Mouse (Mus musculus): ENCODE results near the gene Sugt1. TPM values are rescaled to one million over a fixed set of nuclear protein-coding genes. Genes with fewer than 3 reads are reported as not detected.

Gene Sugt1
- polyA plus RNA-seq, 1 experiment from 2014 or later: 122 TPM

GRCm38 (mm10) chr14:79608286-79608685 lies 20.8 kb downstream of the Sugt1 start:
- Histone ChIP-seq H3K9ac (no peak overlapping the region), H3K27ac (no peak overlapping the region), H3K4me1 (no peaks in the 10 kb centered on the region), H3K36me3 (peaks cover 90% of the 10 kb centered on the region), H3K4me3 (replicated peaks) (no peak overlapping the region), H3K9me3 (replicated peaks) (no peaks in the 10 kb centered on the region), H3K27me3 (no peaks in the 10 kb centered on the region), H3K4me2 (no peak overlapping the region)
- WGBS: 91% methylated on average over 6 of the region's 6 CpGs
- ATAC-seq (replicated peaks; ENCODE audit: low FRiP score): no peak

GRCm38 (mm10) chr14:79617121-79617828 lies 29.8 kb downstream of the Sugt1 start:
- ATAC-seq (replicated peaks; ENCODE audit: low FRiP score): 0 out of 2 replicates have a peak, but pooled peaks have one; percentile 58
- WGBS: 89% methylated on average over 8 of the region's 8 CpGs
- no peak overlapping the region for H3K4me2 ChIP-seq
- no peaks in the 10 kb centered on the region for H3K9me3 ChIP-seq (replicated peaks)
- no peaks in the 10 kb centered on the region for H3K27me3 ChIP-seq
- 0 out of 2 replicates have a peak, but pooled peaks cover 3% of the 10 kb centered on the region for H3K4me1 ChIP-seq
- peaks cover 66% of the 10 kb centered on the region for H3K36me3 ChIP-seq
- no peak overlapping the region for H3K4me3 ChIP-seq (replicated peaks)
- H3K27ac ChIP-seq: no peak overlapping the region
- no peak overlapping the region for H3K9ac ChIP-seq

- Histone ChIP-seq H3K4me2 (no peak overlapping the region), H3K36me3 (peaks cover 61% of the 10 kb centered on the region), H3K27ac (no peak overlapping the region), H3K4me1 (0 out of 2 replicates have a peak, but pooled peaks cover 3% of the 10 kb centered on the region), H3K4me3 (replicated peaks) (no peak overlapping the region), H3K9ac (no peak overlapping the region), H3K27me3 (no peaks in the 10 kb centered on the region), H3K9me3 (replicated peaks) (no peaks in the 10 kb centered on the region)
- WGBS: 94% methylated on average over 7 of the region's 7 CpGs
- no peak for ATAC-seq (replicated peaks; ENCODE audit: low FRiP score)
Observed at GRCm38 (mm10) chr14:79619802-79620201, 32.3 kb downstream of the Sugt1 start.

- Histone ChIP-seq H3K4me2 (no peak overlapping the region), H3K4me1 (0 out of 2 replicates have a peak, but pooled peaks cover 3% of the 10 kb centered on the region), H3K36me3 (peaks cover 65% of the 10 kb centered on the region), H3K27ac (no peak overlapping the region), H3K27me3 (no peaks in the 10 kb centered on the region), H3K9ac (no peak overlapping the region), H3K4me3 (replicated peaks) (no peak overlapping the region), H3K9me3 (replicated peaks) (no peaks in the 10 kb centered on the region)
- WGBS: 41% methylated on average over 3 of the region's 3 CpGs
- 0 out of 2 replicates have a peak, but pooled peaks have one; percentile 29 for ATAC-seq (replicated peaks; ENCODE audit: low FRiP score)
Observed at GRCm38 (mm10) chr14:79621143-79621542, 33.7 kb downstream of the Sugt1 start.

- Histone ChIP-seq H3K36me3 (peaks cover 46% of the 10 kb centered on the region), H3K27me3 (no peaks in the 10 kb centered on the region), H3K9ac (no peak overlapping the region), H3K4me1 (no peaks in the 10 kb centered on the region), H3K4me3 (replicated peaks) (no peak overlapping the region), H3K4me2 (no peak overlapping the region), H3K27ac (no peak overlapping the region), H3K9me3 (replicated peaks) (no peaks in the 10 kb centered on the region)
- 93% methylated on average over 6 of the region's 6 CpGs for WGBS
- ATAC-seq (replicated peaks; ENCODE audit: low FRiP score): no peak
Observed at GRCm38 (mm10) chr14:79632330-79632729, 44.8 kb downstream of the Sugt1 start.

- WGBS: 90% methylated on average over 2 of the region's 2 CpGs
- H3K9me3 ChIP-seq (replicated peaks): no peaks in the 10 kb centered on the region
- no peak overlapping the region for H3K4me2 ChIP-seq
- no peaks in the 10 kb centered on the region for H3K27me3 ChIP-seq
- 0 out of 2 replicates have a peak, but pooled peaks cover 4% of the 10 kb centered on the region for H3K4me1 ChIP-seq
- no peak overlapping the region for H3K27ac ChIP-seq
- H3K4me3 ChIP-seq (replicated peaks): no peak overlapping the region
- H3K36me3 ChIP-seq: peaks cover 38% of the 10 kb centered on the region
- no peak for ATAC-seq (replicated peaks; ENCODE audit: low FRiP score)
- no peak overlapping the region for H3K9ac ChIP-seq
Observed at GRCm38 (mm10) chr14:79633196-79633595, 45.7 kb downstream of the Sugt1 start.

- Histone ChIP-seq H3K27me3 (no peaks in the 10 kb centered on the region), H3K9ac (no peak overlapping the region), H3K9me3 (replicated peaks) (no peaks in the 10 kb centered on the region), H3K4me3 (replicated peaks) (no peak overlapping the region), H3K4me2 (no peak overlapping the region), H3K27ac (no peak overlapping the region), H3K4me1 (0 out of 2 replicates have a peak, but pooled peaks cover 4% of the 10 kb centered on the region), H3K36me3 (peaks cover 12% of the 10 kb centered on the region; the same call in 1 of the 2 replicates)
- no peak for ATAC-seq (replicated peaks; ENCODE audit: low FRiP score)
- 44% methylated on average over 4 of the region's 4 CpGs for WGBS
Observed at GRCm38 (mm10) chr14:79636814-79637213, 49.3 kb downstream of the Sugt1 start.

GRCm38 (mm10) chr14:79642063-79642462 lies 54.6 kb downstream of the Sugt1 start:
- H3K9me3 ChIP-seq (replicated peaks): no peaks in the 10 kb centered on the region
- no peak overlapping the region for H3K9ac ChIP-seq
- peaks cover 16% of the 10 kb centered on the region; the same call in 1 of the 2 replicates for H3K27me3 ChIP-seq
- ATAC-seq (replicated peaks; ENCODE audit: low FRiP score): no peak
- no peaks in the 10 kb centered on the region for H3K36me3 ChIP-seq
- 84% methylated on average over 9 of the region's 9 CpGs for WGBS
- no peak overlapping the region for H3K4me3 ChIP-seq (replicated peaks)
- H3K4me1 ChIP-seq: peaks cover 8% of the 10 kb centered on the region; the same call in 1 of the 2 replicates
- H3K4me2 ChIP-seq: no peak overlapping the region
- H3K27ac ChIP-seq: no peak overlapping the region

- ATAC-seq (replicated peaks; ENCODE audit: low FRiP score): no peak
- 18% methylated on average over 11 of the region's 11 CpGs for WGBS
- H3K36me3 ChIP-seq: no peaks in the 10 kb centered on the region
- H3K9ac ChIP-seq: no peak overlapping the region
- H3K4me2 ChIP-seq: no peak overlapping the region
- no peak overlapping the region for H3K4me3 ChIP-seq (replicated peaks)
- peaks cover 6% of the 10 kb centered on the region; the same call in 1 of the 2 replicates for H3K4me1 ChIP-seq
- peaks cover 16% of the 10 kb centered on the region; the same call in 1 of the 2 replicates for H3K27me3 ChIP-seq
- no peak overlapping the region for H3K27ac ChIP-seq
- no peaks in the 10 kb centered on the region for H3K9me3 ChIP-seq (replicated peaks)
Observed at GRCm38 (mm10) chr14:79645378-79645777, 57.9 kb downstream of the Sugt1 start.

- Histone ChIP-seq H3K27ac (no peak overlapping the region), H3K36me3 (no peaks in the 10 kb centered on the region)
- 53% methylated on average over 3 of the region's 3 CpGs for WGBS
Observed at GRCm38 (mm10) chr14:79649680-79650079, 62.2 kb downstream of the Sugt1 start.

GRCm38 (mm10) chr14:79652654-79653053 lies 65.2 kb downstream of the Sugt1 start:
- Histone ChIP-seq H3K36me3 (no peaks in the 10 kb centered on the region), H3K9ac (no peak overlapping the region), H3K4me3 (replicated peaks) (no peak overlapping the region), H3K27ac (no peak overlapping the region), H3K4me2 (no peak overlapping the region), H3K4me1 (peaks cover 11% of the 10 kb centered on the region), H3K27me3 (no peaks in the 10 kb centered on the region), H3K9me3 (replicated peaks) (no peaks in the 10 kb centered on the region)
- ATAC-seq (replicated peaks; ENCODE audit: low FRiP score): peak; percentile 51
- 23% methylated on average over 4 of the region's 4 CpGs for WGBS

More at GRCm38 (mm10) chr14:79649680-79650079, 62.2 kb downstream of the Sugt1 start:
- ATAC-seq (replicated peaks; ENCODE audit: low FRiP score): no peak
- no peak overlapping the region for H3K4me2 ChIP-seq
- no peak overlapping the region for H3K4me3 ChIP-seq (replicated peaks)
- H3K27me3 ChIP-seq: peaks cover 15% of the 10 kb centered on the region; the same call in 1 of the 2 replicates
- no peaks in the 10 kb centered on the region for H3K9me3 ChIP-seq (replicated peaks)
- H3K9ac ChIP-seq: no peak overlapping the region
- H3K4me1 ChIP-seq: peaks cover 15% of the 10 kb centered on the region

GRCm38 (mm10) chr14:79658286-79658685 lies 70.8 kb downstream of the Sugt1 start:
- 70% methylated on average over 5 of the region's 5 CpGs for WGBS
- Histone ChIP-seq H3K4me2 (no peak overlapping the region), H3K27ac (no peak overlapping the region), H3K4me3 (replicated peaks) (no peak overlapping the region), H3K9me3 (replicated peaks) (no peaks in the 10 kb centered on the region), H3K4me1 (peaks cover 19% of the 10 kb centered on the region), H3K9ac (no peak overlapping the region), H3K27me3 (peaks cover 16% of the 10 kb centered on the region; the same call in 1 of the 2 replicates), H3K36me3 (no peaks in the 10 kb centered on the region)
- no peak for ATAC-seq (replicated peaks; ENCODE audit: low FRiP score)
